Comparison of ENCODE assay signal across 8 mouse cellular contexts in the genomic region with DNA sequence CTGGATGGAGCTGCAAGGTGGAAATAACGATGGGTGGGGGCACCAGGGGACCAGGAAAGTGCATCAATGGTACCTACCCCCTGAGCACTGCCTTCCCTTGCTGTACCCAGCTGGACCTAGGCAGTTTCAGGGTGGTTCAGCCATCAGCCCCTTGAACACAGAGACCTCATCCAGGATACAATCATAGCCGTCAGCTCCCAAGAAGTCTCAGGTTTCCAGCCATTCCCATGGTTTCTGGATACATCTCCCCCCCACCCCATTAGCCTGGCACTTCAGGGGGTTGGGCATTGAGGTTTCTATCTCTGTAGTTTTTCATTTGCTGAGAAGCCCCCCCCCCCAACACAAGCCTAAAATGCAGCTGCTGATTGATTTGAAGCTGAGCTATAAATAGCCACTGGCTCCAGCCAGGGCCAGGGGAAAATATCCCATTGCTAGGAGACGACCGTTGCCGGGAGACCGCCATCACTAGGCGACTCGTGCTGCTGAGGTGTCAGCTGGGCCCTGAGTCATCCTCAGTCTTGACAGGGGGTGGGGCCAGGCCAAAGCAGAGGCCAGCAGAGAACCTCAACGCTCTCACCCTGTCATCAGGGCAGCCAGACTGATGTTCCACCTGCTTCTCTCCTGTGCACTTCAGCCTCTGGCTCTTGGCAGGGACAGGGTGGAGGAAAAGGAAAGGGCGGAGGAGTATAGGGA. TPM values are rescaled to one million over a fixed set of nuclear protein-coding genes. Genes with fewer than 3 reads are reported as not detected.
DNase-seq lines count a peak whose midpoint lies in the region; TF ChIP-seq lines count a peak whose summit lies in the region.

No protein-coding gene starts in this region.

- H3K4me2 ChIP-seq in myocyte (ENCODE audit: low read depth) = no peak overlapping the region

- no peaks in the 10 kb centered on the region for H3K79me2 ChIP-seq in myocyte (ENCODE audit: control insufficient read depth, insufficient read depth)

- TF ChIP-seq POLR2A in myocyte (IDR thresholded peaks at IDR 0.05; ENCODE audit: insufficient read length, low read depth) = no peak

- H3K36me3 ChIP-seq in myocyte (ENCODE audit: control insufficient read depth, insufficient read depth) = no peaks in the 10 kb centered on the region

- H3K4me3 ChIP-seq in layer of hippocampus, adult 2 months = peak overlapping the region; percentile 50
- no peak overlapping the region for H3K4me3 ChIP-seq in myocyte

- H3K27ac ChIP-seq in layer of hippocampus, adult 2 months = peak overlapping the region; percentile 99

- H3ac ChIP-seq in myocyte (ENCODE audit: control insufficient read depth, insufficient read length) = no peak overlapping the region

- peak; percentile 58 for DNase-seq in cerebellum, adult 9-11 months
- no peak for DNase-seq in cerebellum, adult 11 months
- DNase-seq in embryo, embryonic 10.5 days (ENCODE audit: low spot score) = peak; percentile 89
- DNase-seq in heart, adult 18-20 months = peak; percentile 50 to 74
- DNase-seq in layer of hippocampus, adult 2 months (ENCODE audit: low spot score in 2 of 2) = peak; percentile 86 to 94
- DNase-seq in urinary bladder, postnatal 36 days (ENCODE audit: low spot score in 2 of 2) = no peak
- DNase-seq in urinary bladder, adult 2 months (ENCODE audit: low spot score) = no peak

- no peaks in the 10 kb centered on the region for H3K27me3 ChIP-seq in myocyte (ENCODE audit: control insufficient read depth, insufficient read depth, insufficient read length)

- TF ChIP-seq CTCF in layer of hippocampus, adult 2 months (conservative IDR thresholded peaks at IDR 0.05) = no peak

TF ChIP-seq in myocyte, 11 proteins besides CTCF, POLR2A, EP300 and RAD21:
- TF ChIP-seq POLR2AphosphoS2 (IDR thresholded peaks at IDR 0.05; ENCODE audit: insufficient read length, low read depth) (no peak), TCF3 (IDR thresholded peaks at IDR 0.05; ENCODE audit: insufficient read length, low read depth) (no peak), MYOG (IDR thresholded peaks at IDR 0.05; ENCODE audit: control insufficient read depth in 1 of 3, insufficient read depth in 1 of 3, insufficient read length in 2 of 3, low read depth in 2 of 3) (peak in 2 of 3 experiments; percentile 29 to 36), MYOD1 (IDR thresholded peaks at IDR 0.05; ENCODE audit: control insufficient read depth in 1 of 3, insufficient read length in 2 of 3, low read depth in 2 of 3) (peak in 2 of 3 experiments; percentile 53 to 69), USF1 (IDR thresholded peaks at IDR 0.05; ENCODE audit: low read depth) (peak; percentile 12), CEBPB (IDR thresholded peaks at IDR 0.05; ENCODE audit: insufficient read depth, poor library complexity, severe bottlenecking) (no peak)

RNA-seq across cellular contexts. Expression of gene Fbxl16, which starts 5.9 kb away (rescaled TPM):
- total RNA-seq in heart, adult 18-20 months (2021) = 1 to 10 TPM; 1.5 to 1.7 TPM
- total RNA-seq in layer of hippocampus, adult 2 months (2021) = 100 to 1,000 TPM; 680 to 699 TPM
- polyA plus RNA-seq in myocyte (2012; fragmentation: generic; extraction: Trizol) = 6.0 TPM
- 5.0 and 6.9 TPM in 2 replicates for polyA plus RNA-seq in urinary bladder, adult 2 months (2012; rRNA removed)

RNA-seq across cellular contexts. Expression of gene Metrn, which starts 6.0 kb away (rescaled TPM):
- 10 to 100 TPM; 55.0 to 76.0 TPM for total RNA-seq in heart, adult 18-20 months (2021)
- total RNA-seq in layer of hippocampus, adult 2 months (2021) = 10 to 100 TPM; 76.9 to 80.3 TPM
- 44.4 TPM for polyA plus RNA-seq in myocyte (2012; fragmentation: generic; extraction: Trizol)
- polyA plus RNA-seq in urinary bladder, adult 2 months (2012; rRNA removed) = 15.4 and 16.5 TPM in 2 replicates

RNA-seq across cellular contexts. Expression of gene AC134908.4, which starts 7.5 kb away (rescaled TPM):
- not detected for total RNA-seq in heart, adult 18-20 months (2021)
- 1 to 10 TPM; 1.4 to 1.9 TPM for total RNA-seq in layer of hippocampus, adult 2 months (2021)
- not detected for polyA plus RNA-seq in myocyte (2012; fragmentation: generic; extraction: Trizol)
- polyA plus RNA-seq in urinary bladder, adult 2 months (2012; rRNA removed) = not detected in 2 replicates

RNA-seq across cellular contexts. Expression of gene Fam173a, which starts 10.3 kb away (rescaled TPM):
- 10 to 100 TPM; 45.5 to 51.5 TPM for total RNA-seq in heart, adult 18-20 months (2021)
- total RNA-seq in layer of hippocampus, adult 2 months (2021) = 10 to 100 TPM; 83.0 to 89.3 TPM
- polyA plus RNA-seq in myocyte (2012; fragmentation: generic; extraction: Trizol) = 61.0 TPM
- polyA plus RNA-seq in urinary bladder, adult 2 months (2012; rRNA removed) = 96.2 and 131 TPM in 2 replicates

RNA-seq across cellular contexts. Expression of gene Ccdc78, which starts 16.6 kb away (rescaled TPM):
- total RNA-seq in heart, adult 18-20 months (2021) = under 1 TPM in 1 of 2 experiments, not detected in 1; 0.39 TPM
- total RNA-seq in layer of hippocampus, adult 2 months (2021) = under 1 TPM; 0.49 to 0.51 TPM
- polyA plus RNA-seq in myocyte (2012; fragmentation: generic; extraction: Trizol) = 0.08 TPM
- polyA plus RNA-seq in urinary bladder, adult 2 months (2012; rRNA removed) = 0.06 and 0.18 TPM in 2 replicates

Comparison
In these comparisons a context has a peak if more than half of its experiments do, and no peak if none do; other contexts are left out.
1. DNase-seq: peak in cerebellum, adult 9-11 months (single experiment), embryo, embryonic 10.5 days (single experiment), heart, adult 18-20 months (2 of 2) and layer of hippocampus, adult 2 months (2 of 2); none in cerebellum, adult 11 months (single experiment), urinary bladder, postnatal 36 days (0 of 2) and urinary bladder, adult 2 months (single experiment).
2. RNA of gene Fbxl16, which starts 5.9 kb away (total RNA-seq): 680 to 699 TPM in layer of hippocampus, adult 2 months; 1.5 to 1.7 TPM in heart, adult 18-20 months; every median in the first group is over 100 times any median in the second.